Mouse (Mus musculus) lung, postnatal 14 days (tissue): ENCODE measurements around the gene Olfr1087.
"Not testable (repeated sequence)": the region's sequence is repeated elsewhere in the genome, so short reads cannot be mapped to it uniquely, and the experiment has no call there.

Experiments
- DNase-seq: peaks from one replicate; pipeline ENCODE4 v3.0.0; 2021

The Olfr1087 gene

DNA sequence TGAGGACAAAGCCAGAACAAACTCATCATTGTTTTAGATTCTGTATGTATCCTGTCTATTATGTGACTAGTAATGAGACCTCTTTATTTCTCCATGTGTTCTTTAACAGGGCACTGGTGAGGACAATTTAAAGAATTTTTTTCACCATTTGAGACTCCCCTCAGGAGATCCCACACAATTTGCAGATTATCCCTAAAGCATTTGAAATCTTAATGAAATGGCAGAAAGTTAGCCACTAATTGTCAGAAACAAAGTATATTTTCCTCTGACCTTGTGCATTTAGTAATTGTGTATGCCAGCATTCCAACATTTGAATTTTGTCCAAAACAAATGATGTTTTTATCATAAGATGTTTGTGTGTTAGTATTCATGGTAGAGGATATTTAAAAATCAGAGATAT, at the start of gene Olfr1087:
Gene Olfr1087, minus strand, starts transcription at position 101 of the 400 bp plus-strand sequence.
- DNase-seq, result no peak

DNA sequence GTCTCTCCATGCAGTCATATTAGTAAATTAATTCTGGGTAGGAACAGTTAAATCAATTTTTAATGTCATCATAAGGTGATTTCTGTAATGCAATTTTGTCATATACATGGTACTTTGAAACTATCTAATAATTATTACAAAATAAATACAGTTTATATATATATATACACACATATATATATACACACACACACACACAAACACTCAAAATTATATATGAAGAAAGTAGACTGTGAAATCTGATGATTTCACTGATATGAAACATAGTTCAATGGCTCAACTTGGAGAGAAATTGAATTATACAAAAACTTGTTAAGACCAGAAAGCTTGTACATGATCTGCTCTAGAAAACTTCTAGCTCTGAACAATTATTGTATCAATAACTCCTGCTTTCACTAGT, 35.4 kb upstream of the Olfr1087 start, which contains the start of gene Olfr1089:
Gene Olfr1089, minus strand, starts transcription at position 101 of the 400 bp plus-strand sequence.
- DNase-seq, result no peak

- no peak for DNase-seq
Observed at GRCm38 (mm10) chr2:86679992-86680391, 18.2 kb downstream of the Olfr1087 start, which contains the start of gene Olfr1086. TSS of gene Olfr1086 (minus strand) at chr2:86680092.

GRCm38 (mm10) chr2:86661919-86662318, 36.3 kb downstream of the Olfr1087 start, which contains the start of gene Olfr1085:
TSS of gene Olfr1085 (minus strand) at chr2:86662019.
- DNase-seq, result no peak

- DNase-seq, result not testable (repeated sequence)
Observed at GRCm38 (mm10) chr2:86639625-86640024, 58.6 kb downstream of the Olfr1087 start, which contains the start of gene Olfr1084. TSS of gene Olfr1084 (minus strand) at chr2:86639725.
